Mouse (Mus musculus) inflammation-experienced regulatory T-cells, adult 16 weeks (primary cell): ENCODE measurements around the gene Lce6a. TPM values are rescaled to one million over a fixed set of nuclear protein-coding genes. Genes with fewer than 3 reads are reported as not detected.

Source experiments
- polyA plus RNA-seq: library from polyadenylated mRNA; unstranded; fragments of 100-300 nt; shearing (Covaris generic); gene quantifications from one replicate; pipeline ENCODE4 v1.2.1, GENCODE M21; 2017

Lce6a gene
- not detected for polyA plus RNA-seq

DNA sequence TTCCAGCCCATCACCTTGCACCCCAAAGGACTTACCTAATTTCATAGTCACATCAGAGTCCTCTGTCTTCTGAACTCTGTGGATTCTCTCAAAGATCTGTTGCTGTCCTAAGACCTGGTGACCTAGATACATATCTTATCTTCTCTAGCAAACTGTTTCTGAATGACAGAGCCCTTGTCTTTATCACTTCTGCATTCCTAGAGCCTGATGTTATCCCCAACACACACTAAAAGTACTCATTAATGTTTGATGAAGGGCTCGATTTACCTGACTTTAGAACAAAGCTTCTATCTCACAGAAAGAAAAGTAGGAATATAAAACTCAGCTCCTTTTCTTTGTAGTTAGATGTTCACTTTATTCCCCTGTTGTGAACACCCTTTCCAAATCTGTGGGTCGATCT, at the start of gene Lce6a:
Gene Lce6a (minus strand): TSS at position 101 of the 400 bp plus-strand sequence.

DNA sequence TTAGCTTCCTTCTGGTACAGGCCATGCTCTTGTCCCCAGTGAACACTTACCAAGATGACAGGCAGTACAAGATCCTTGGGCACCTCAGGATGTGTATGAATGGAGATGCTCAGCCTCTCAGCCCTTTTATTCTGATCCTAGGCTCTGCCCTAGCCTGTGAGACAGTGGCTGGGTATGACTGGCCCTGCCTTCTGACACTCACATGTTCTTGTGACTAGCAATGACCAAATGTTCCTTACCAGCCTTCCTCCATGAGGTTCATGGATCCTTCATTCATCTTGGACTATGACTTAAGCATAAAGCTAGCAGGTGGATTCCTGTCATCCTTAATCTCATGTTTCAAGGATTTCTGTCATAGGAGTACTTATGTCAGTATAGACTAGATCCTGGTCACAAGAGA, 48.8 kb upstream of the Lce6a start, which contains the start of gene Lce1a2:
Gene Lce1a2 (minus strand): TSS at position 101 of the 400 bp plus-strand sequence.

DNA sequence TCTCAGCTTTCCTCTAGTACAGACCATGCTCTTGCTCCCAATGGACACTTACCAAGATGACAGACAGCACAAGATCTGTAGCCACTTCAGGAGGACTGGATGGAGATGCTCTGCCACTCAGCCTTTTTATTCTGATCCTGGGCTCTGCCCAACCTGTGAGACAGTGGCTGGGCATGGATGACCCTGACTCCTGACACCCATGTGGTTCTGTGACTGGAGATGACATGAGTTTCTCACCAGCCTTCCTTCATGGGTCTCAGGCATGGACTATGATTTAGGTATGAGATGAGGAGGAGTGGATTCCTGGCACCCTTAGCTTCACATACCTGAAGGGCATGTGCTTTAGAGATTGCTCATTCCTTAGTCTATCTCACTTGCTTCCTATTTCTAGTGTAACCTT, 35.4 kb upstream of the Lce6a start, which contains the start of gene Lce1b:
Gene Lce1b (minus strand): TSS at position 101 of the 400 bp plus-strand sequence.

GRCm38 (mm10) chr3:92648207-92648606, 26.7 kb upstream of the Lce6a start, which contains the start of gene Lce1a1:
Gene Lce1a1 (minus strand): TSS chr3:92648307.

DNA sequence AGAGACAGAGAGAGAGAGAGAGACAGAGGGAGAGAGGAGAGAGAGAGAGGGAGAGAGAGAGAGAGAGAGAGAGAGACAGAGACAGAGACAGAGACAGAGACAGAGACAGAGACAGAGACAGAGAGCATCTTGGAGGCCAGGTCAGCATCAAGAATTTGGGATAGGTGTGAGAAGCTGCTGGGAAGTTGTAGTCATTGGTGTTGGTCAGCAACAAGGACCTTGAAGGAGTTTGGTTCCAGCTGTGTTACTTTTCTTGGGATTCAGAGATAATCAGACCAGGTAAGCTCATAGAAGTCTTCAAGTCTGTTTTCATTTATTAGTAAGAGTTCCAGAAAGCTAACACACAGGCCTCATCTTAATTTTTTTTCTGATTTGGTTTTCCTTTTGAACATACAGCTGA, 14.1 kb downstream of the Lce6a start, which contains the start of gene 2210017I01Rik:
Gene 2210017I01Rik (minus strand): TSS at position 101 of the 400 bp plus-strand sequence.

GRCm38 (mm10) chr3:92588858-92589257, 32.6 kb downstream of the Lce6a start, which contains the start of gene Smcp:
Gene Smcp (minus strand): TSS chr3:92588997.

GRCm38 (mm10) chr3:92573449-92574041, 47.9 kb downstream of the Lce6a start, which contains the start of gene Ivl:
Gene Ivl (minus strand): TSS chr3:92573735.

Other genes with a start within 250 kb of the Lce6a start
- gene Sprr2h, start 236.0 kb downstream of the Lce6a start, polyA plus RNA-seq: not detected
- gene Sprr2i, start 213.7 kb downstream of the Lce6a start, polyA plus RNA-seq: not detected
- not detected for gene Sprr2j-ps, start 203.6 kb downstream of the Lce6a start, polyA plus RNA-seq
- gene Gm9774, start 192.2 kb downstream of the Lce6a start, polyA plus RNA-seq: 22.3 TPM
- not detected for gene Sprr2k, start 189.1 kb downstream of the Lce6a start, polyA plus RNA-seq
- not detected for gene Sprr1b, start 182.9 kb downstream of the Lce6a start, polyA plus RNA-seq
- not detected for gene Sprr3, start 162.9 kb downstream of the Lce6a start, polyA plus RNA-seq
- not detected for gene Sprr1a, start 135.8 kb downstream of the Lce6a start, polyA plus RNA-seq
- gene Sprr4, start 121.2 kb downstream of the Lce6a start, polyA plus RNA-seq: not detected
- gene 2310046K23Rik, start 87.1 kb downstream of the Lce6a start, polyA plus RNA-seq: not detected
- not detected for gene Ivl, start 47.9 kb downstream of the Lce6a start, polyA plus RNA-seq
- gene Smcp, start 32.7 kb downstream of the Lce6a start, polyA plus RNA-seq: not detected
- not detected for gene 2210017I01Rik, start 14.2 kb downstream of the Lce6a start, polyA plus RNA-seq
- not detected for gene Lce1a1, start 26.6 kb upstream of the Lce6a start, polyA plus RNA-seq
- not detected for gene Lce1b, start 35.3 kb upstream of the Lce6a start, polyA plus RNA-seq
- not detected for gene Lce1a2, start 48.7 kb upstream of the Lce6a start, polyA plus RNA-seq
- not detected for gene Lce1c, start 57.6 kb upstream of the Lce6a start, polyA plus RNA-seq
- not detected for gene Lce1d, start 65.5 kb upstream of the Lce6a start, polyA plus RNA-seq
- gene Lce1e, start 87.4 kb upstream of the Lce6a start, polyA plus RNA-seq: not detected
- gene Lce1f, start 98.7 kb upstream of the Lce6a start, polyA plus RNA-seq: not detected
- not detected for gene Gm38119, start 117.4 kb upstream of the Lce6a start, polyA plus RNA-seq
- gene Lce1g, start 130.7 kb upstream of the Lce6a start, polyA plus RNA-seq: not detected
- not detected for gene Lce1h, start 143.4 kb upstream of the Lce6a start, polyA plus RNA-seq
- gene Lce1i, start 157.2 kb upstream of the Lce6a start, polyA plus RNA-seq: not detected
- not detected for gene Lce1j, start 168.9 kb upstream of the Lce6a start, polyA plus RNA-seq
- not detected for gene Lce1k, start 186.2 kb upstream of the Lce6a start, polyA plus RNA-seq
- gene Kprp, start 205.6 kb upstream of the Lce6a start, polyA plus RNA-seq: not detected
- gene Lce1l, start 229.6 kb upstream of the Lce6a start, polyA plus RNA-seq: not detected
- not detected for gene 2310050C09Rik, start 248.6 kb upstream of the Lce6a start, polyA plus RNA-seq